Mouse (Mus musculus): ENCODE measurements around the gene Ubtd1.

DNA sequence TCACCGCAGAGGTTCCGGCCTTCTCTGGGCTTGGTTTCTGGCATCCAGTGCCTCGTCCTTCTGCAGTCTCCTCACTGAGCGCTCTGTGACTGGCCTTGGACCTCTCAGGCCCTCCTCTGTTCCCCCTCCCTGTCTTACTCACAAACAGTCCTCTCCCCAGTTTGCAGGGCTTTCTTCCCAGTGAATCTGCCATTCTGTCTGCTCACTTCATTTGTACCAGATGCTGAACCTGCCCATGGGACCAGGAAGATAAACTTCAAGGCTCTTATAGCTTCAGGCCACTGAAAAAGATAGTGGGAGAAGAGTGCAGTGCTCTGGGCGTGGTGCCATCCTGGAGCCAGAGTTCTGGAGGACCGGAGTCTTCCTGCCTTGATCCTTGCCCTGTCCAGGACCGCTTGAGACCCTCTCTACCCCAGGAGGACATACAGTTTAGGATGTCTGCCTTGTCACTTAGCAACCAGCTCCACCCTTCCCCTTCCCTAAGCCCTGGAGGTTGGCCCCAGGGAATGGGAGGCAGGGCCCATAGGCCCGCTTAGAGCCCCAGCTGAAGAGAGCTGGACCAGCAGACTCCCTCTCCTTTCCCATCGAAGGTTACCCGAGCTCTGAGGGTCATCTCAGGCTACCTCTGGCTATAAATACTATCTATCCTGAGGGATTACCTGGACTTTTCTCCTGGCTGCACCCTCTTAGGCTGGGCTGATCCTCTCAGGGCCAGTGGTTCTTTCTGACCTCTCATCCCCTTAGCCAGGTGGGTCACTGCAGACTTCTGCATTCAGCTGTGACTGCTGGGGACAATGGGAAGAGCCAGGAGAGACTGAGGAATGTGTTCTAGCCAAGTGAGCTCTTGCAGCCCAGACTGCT is 40.3 kb downstream of the Ubtd1 start:
- TF ChIP-seq GATA1 (IDR thresholded peaks at IDR 0.05; ENCODE audit: borderline replicate concordance, low read length): no peak
- TF ChIP-seq FLI1 (IDR thresholded peaks at IDR 0.05; ENCODE audit: low read length): no peak
